Mouse (Mus musculus) left cerebral cortex, adult 6 months (tissue): ENCODE data around the gene Cela3a. TPM values are rescaled to one million over a fixed set of nuclear protein-coding genes. Genes with fewer than 3 reads are reported as not detected.

ENCODE experiments used
- long read RNA-seq, 2 experiments: library from polyadenylated mRNA; unstranded; transcript quantifications; one replicate each; pipeline ENCODE4 v2.0.0; 2019 to 2020
- polyA plus RNA-seq: library from polyadenylated mRNA; unstranded; fragments of <200 nt; fragmentation: Nextera tagmentation; gene quantifications from 2 replicates; pipeline ENCODE4 v1.2.3, GENCODE M21; 2021

Gene Cela3a
- not detected in 2 replicates for polyA plus RNA-seq
- long read RNA-seq, experiment 1, result 0 reads
- long read RNA-seq, experiment 2, result 0 reads

GRCm38 (mm10) chr4:137409691-137410090 is at the start of gene Cela3a:
Gene Cela3a, minus strand, starts transcription at chr4:137409791.

GRCm38 (mm10) chr4:137453234-137453767 is 43.7 kb upstream of the Cela3a start, which contains the start of gene 1700013G24Rik:
Gene 1700013G24Rik, plus strand, starts transcription at chr4:137453284.

GRCm38 (mm10) chr4:137430502-137430901 is 20.9 kb upstream of the Cela3a start, which contains the start of gene Cela3b:
Gene Cela3b, minus strand, starts transcription at chr4:137430540.

GRCm38 (mm10) chr4:137357517-137358254 is 51.9 kb downstream of the Cela3a start, which contains the start of gene Cdc42:
Gene Cdc42, minus strand, starts transcription at chr4:137357720.

Other genes with a start within 250 kb of the Cela3a start
- gene Wnt4, start 132.3 kb downstream of the Cela3a start, polyA plus RNA-seq, result 2.3 and 2.4 TPM in 2 replicates
- 463 and 529 TPM in 2 replicates for gene Cdc42, start 52.1 kb downstream of the Cela3a start, polyA plus RNA-seq
- not detected in 2 replicates for gene Cela3b, start 20.7 kb upstream of the Cela3a start, polyA plus RNA-seq
- not detected in 2 replicates for gene 1700013G24Rik, start 43.5 kb upstream of the Cela3a start, polyA plus RNA-seq
- 0.44 and 0.55 TPM in 2 replicates for gene Hspg2, start 59.0 kb upstream of the Cela3a start, polyA plus RNA-seq
- not detected in 2 replicates for gene Ldlrad2, start 164.8 kb upstream of the Cela3a start, polyA plus RNA-seq
- 25.6 and 32.5 TPM in 2 replicates for gene Usp48, start 184.0 kb upstream of the Cela3a start, polyA plus RNA-seq